Mouse (Mus musculus): Measurements from ENCODE around the gene Nlrc3.
"Not testable (repeated sequence)": the region's sequence is repeated elsewhere in the genome, so short reads cannot be mapped to it uniquely, and the experiment has no call there.

Gene Nlrc3

DNA sequence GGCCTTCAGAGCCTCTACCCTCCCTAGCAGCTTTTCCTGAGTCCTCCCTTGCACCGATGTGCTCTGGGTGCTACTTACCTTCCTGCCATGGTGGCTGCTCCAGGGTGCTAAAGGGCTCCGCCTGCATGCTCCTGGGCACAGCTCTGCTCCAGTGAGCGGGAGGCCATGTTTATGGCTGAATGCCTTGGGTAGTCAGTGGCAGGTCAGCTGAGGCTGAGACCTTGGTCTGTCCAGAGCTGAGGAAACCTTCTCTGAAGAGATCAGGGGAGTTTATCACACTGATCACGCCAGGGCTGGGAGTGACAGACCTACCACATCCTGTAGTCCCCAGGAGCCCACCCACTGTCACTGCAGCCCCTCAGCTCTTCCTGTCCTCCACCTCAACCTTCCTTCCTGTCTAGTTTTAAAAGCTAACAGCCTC, at the start of gene Nlrc3:
TSS of gene Nlrc3 (minus strand) at position 382 of the 421 bp plus-strand sequence.
- DNase-seq = peak; percentile 73

- no peak for DNase-seq
Observed at GRCm38 (mm10) chr16:4022719-4023118, 46.3 kb upstream of the Nlrc3 start.

DNA sequence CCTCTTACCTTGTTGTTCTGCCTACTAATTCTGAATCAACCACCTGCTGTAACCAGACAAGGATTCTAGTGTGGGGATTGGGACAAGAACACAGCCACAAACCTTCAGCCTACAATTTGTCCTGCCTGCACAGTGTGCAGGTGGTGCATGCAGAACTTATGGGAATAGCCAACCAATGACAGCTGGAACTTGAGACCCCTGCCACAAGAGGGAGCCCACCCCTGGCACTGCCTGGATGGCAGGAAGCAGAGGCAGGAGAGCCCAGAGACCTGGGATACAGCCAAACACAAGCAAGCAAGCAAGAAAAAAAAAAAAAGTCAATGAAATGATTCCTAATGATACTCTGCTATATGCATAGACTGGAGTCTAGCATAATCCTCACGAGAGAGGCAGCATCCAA, 44.8 kb upstream of the Nlrc3 start:
- DNase-seq = no peak

DNA sequence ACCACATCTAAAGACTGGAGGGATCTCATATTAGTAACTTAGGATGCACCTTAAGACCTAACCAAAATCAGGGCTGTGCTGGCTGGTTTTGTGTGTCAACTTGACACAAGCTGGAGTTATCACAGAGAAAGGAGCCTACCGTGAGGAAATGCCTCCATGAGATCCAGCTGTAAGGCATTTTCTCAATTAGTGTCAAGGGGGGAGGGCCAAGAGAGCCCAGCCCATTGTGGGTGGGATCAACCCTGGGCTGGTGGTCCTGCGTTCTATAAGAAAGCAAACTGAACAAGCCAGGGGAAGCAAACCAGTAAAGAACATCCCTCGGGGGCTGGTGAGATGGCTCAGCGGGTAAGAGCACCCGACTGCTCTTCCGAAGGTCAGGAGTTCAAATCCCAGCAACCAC, 41.0 kb upstream of the Nlrc3 start:
- DNase-seq = not testable (repeated sequence)

DNA sequence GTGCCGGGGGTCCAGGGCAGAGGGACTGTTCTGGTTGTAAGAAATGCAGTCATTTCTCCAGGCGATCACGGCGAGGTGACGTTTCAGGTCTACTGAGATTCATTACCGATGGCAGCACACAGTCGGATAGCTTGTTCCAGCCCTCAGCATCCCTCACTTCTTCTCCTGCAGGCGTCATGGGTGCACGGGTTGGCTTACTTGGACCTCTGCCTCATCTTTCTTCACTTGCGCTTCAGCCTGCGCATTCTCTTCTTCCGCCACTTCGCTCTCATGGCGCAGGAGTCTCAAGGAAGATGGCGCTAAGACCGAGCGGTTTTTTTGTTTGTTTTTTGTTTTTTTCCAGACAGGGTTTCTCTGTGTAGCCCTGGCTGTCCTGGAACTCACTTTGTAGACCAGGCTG, 40.4 kb upstream of the Nlrc3 start:
- not testable (repeated sequence) for DNase-seq

- DNase-seq = no peak
Observed at GRCm38 (mm10) chr16:4014040-4014668, 37.7 kb upstream of the Nlrc3 start.

DNA sequence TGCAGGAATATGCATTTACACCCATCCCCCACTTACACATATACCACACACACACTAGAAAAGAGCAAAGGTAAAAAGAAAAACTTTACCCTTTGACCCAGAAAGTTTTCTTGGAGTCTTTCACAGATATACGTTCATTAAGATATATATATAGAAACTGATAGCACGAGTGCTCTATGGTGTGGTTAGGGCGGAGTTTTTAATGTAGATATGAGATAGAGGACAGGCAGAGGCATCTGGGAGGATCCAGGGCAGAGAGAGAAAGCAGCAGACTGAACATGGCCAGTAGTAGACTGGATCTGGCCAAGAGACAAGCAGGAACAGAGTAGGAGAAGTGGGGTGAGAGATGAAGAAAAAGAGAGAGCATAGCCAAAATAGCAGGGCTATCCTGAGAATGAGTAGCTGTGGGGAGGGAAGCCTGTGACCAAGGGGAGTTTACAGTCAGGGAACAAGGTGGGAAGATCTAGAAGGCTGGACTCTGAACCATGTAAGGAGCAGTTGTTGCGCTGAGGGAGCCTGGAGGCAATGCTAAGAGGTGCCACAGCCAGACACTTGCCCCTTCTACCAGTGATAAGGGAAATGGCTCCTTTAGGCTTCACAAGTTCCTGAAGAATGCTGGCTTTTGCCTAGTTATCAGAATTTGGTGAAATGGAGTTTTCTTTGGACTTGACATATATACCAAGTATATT, 36.6 kb upstream of the Nlrc3 start:
- DNase-seq = no peak

GRCm38 (mm10) chr16:4003489-4004398, 27.3 kb upstream of the Nlrc3 start, which contains the start of gene Slx4:
Slx4 (minus strand) TSS chr16:4003770.
- DNase-seq = peak; percentile 96

DNA sequence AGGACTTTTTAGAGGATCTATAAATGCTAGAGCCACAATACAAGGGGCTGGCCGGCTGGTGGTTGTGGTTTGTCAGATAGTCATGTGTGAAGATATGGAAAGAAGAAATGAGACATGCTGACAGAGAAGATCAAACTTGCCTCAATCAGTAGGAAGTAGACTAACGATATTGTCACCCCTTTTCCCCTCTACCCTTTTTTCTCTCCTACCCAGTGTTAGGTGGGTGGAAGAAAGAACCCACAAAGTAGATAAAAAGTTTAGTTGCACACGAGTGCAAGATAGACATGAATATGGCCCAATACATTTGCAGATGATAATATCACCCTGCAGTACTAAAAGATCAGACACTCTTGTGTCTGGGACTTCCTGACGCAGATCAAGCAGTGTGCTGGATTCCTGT, 12.0 kb upstream of the Nlrc3 start:
- DNase-seq = no peak

DNA sequence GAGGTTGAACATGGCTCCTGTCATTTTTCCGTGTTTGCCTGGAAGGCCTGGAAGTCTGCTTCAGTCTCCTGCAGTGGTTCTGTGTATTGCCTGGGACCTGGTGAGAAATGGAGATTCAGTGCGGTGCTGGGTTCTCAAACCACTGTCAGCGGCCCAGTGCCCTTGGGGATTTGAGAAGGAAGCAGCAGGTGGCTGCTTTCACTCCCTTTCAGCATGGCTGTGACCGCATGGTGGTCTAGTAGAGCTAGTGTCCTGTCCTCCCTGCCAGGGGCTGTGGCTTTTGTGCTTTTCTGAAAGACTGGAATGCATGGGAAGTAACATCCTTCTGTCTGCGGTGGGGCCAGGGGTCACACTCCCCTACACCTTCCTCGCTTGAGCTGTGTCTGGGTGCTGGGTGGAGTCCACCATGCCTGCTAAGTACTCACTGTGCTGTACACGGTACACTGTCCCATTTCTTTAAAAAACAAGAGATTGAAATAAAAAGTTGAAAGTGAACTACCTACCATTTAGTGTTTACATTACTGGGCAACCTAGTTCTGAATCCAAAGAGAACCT, 6.8 kb upstream of the Nlrc3 start:
- DNase-seq = no peak

GRCm38 (mm10) chr16:3982173-3982572, 5.7 kb upstream of the Nlrc3 start:
- DNase-seq = no peak

GRCm38 (mm10) chr16:3976712-3977111, 280 bp upstream of the Nlrc3 start:
- no peak for DNase-seq

DNA sequence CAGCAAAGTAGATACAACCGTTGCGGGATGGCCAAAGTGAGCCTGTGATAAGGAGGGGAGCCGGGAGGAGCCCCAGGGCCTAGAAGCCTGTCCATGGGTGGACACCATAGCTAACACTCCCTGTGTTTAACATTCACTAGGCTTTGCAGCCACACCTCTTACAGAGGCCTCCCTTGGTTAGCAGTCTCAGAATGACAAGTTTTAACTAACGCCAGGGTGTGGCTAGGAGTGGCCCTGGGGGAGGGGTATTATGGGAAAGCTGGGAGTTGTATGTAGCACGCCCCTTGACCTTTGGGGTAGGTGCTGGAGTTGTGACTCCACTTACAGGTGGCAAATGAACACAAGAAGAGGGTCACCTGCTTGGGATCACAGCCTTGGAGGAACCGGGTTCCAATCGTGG, 774 bp downstream of the Nlrc3 start:
- DNase-seq = peak; percentile 21

DNA sequence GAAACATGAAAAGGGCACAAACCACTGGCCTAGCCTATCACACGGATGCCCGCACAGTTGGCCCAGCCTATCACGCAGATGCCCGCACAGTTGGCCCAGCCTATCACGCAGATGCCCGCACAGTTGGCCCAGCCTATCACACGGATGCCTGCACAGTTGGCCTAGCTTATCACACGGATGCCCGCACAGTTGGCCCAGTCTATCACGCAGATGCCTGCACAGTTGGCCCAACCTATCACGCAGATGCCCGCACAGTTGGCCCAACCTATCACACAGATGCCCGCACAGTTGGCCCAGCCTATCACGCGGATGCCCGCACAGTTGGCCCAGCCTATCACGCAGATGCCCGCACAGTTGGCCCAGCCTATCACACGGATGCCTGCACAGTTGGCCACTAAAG, 2.0 kb downstream of the Nlrc3 start:
- DNase-seq = not testable (repeated sequence)

- no peak for DNase-seq
Observed at GRCm38 (mm10) chr16:3965534-3965933, 10.9 kb downstream of the Nlrc3 start.

DNA sequence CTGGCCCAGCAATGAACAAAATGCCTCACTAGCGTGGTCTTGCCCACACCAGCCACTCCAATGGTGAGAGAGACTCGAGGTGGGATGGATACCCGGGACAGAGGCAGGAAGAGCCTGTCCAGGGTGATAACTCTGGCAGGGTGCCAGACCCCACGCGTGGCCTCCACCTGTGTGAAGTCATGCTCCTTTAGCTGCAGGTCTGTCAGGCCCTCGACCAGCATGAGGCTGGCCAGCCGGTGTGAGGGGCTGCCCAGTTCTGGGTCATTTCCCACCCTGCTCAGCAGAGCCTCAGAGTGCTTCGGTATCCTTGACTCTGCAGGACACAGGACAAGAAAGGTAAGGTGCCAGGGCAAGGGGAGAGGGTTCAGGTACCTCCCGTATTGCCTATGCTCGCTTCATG, 11.4 kb downstream of the Nlrc3 start:
- DNase-seq = no peak

GRCm38 (mm10) chr16:3959261-3959660, 17.2 kb downstream of the Nlrc3 start:
- no peak for DNase-seq

GRCm38 (mm10) chr16:3956369-3956768, 20.1 kb downstream of the Nlrc3 start:
- no peak for DNase-seq

GRCm38 (mm10) chr16:3951141-3951540, 25.3 kb downstream of the Nlrc3 start:
- DNase-seq = no peak

- DNase-seq = no peak
Observed at GRCm38 (mm10) chr16:3934701-3935100, 41.7 kb downstream of the Nlrc3 start.

DNA sequence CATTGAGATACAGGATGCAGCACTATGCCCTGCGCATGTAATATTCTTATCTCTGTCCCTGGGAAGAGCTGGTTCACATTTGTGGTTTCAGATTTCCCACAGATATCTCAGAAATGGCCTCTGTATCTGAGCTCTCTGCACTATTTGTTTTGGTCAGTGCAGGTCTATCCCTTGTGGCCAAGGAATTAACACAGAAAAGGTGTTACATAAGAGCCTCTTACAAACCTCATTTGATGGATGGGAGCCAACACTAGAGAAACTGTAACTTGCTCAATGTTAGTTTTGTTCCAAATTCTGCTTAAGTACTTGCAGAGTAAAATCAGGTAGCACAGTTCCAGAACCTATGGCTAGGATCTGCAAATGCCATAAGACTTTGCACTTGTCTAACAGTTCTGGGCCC, 42.3 kb downstream of the Nlrc3 start:
- DNase-seq = no peak

DNA sequence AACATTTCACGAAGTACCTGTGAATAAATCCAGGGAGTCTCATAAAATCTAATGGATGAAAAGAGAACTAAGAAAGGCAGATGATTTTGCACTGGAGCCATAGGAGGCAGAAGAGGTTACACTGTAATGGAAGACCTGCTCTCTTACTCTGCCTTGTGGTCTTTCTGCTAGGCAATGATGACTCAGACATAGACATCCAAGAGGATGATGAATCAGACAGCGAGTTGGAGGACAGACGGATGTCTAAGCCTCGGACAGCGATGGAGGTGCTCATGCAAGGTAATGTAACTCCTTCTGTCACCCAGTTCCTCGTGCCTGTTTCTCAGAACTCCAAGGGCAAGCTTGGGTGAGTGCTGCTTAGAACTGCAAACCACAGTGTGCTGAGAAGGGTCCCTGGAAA, 42.9 kb downstream of the Nlrc3 start:
- no peak for DNase-seq

DNA sequence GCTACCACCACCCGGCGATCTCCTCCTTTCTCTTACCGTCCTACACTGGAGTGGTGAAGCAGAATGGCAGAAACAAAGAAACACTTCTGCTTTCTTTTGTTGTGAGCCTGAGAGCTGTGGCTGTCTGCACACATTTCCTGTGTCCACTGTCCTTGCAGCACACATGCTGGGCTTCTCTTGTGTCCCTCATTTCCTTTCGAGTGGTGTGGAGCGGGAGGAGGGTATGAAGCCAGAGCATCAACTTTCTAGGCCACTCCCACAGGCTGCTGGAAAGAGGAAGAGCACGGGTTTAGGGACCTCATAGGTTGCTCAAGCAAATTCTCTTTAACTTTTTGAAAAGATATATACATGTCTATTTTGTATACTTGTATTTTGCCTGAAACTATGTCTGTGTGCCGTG, 47.3 kb downstream of the Nlrc3 start:
- DNase-seq = no peak

Data from thymus, postnatal 4 days (tissue).